Mouse (Mus musculus) limb, embryonic 14.5 days (tissue): Measurements from ENCODE around the gene Prr14. TPM values are rescaled to one million over a fixed set of nuclear protein-coding genes. Genes with fewer than 3 reads are reported as not detected.

Source experiments
- ATAC-seq: fragments of 200-750 bp; cut with Nextera tagmentation; 2 replicates; pipeline ENCODE4 v1.8.0; 2017; ENCODE audit warnings: low read depth, moderate number of reproducible peaks, moderate TSS enrichment; ENCODE audit not compliant: low FRiP score
- DNase-seq: peaks from one replicate; pipeline ENCODE4 v3.0.0-alpha.2; 2015; ENCODE audit warnings: low spot score
- H3K27ac ChIP-seq: fragments of 300-500 bp; sonication (generic); replicated peaks from 2 replicates; pipeline ENCODE4 v1.5.1; 2014; ENCODE audit warnings: low read depth, mild to moderate bottlenecking, low read length, moderate library complexity, mixed read lengths
- H3K27me3 ChIP-seq: fragments of 300-500 bp; sonication (generic); 2 replicates; pipeline ENCODE4 v1.6.1; 2014; ENCODE audit warnings: low read length, mixed read lengths; ENCODE audit not compliant: control insufficient read depth, insufficient read depth
- H3K36me3 ChIP-seq: fragments of 300-500 bp; sonication (generic); 2 replicates; pipeline ENCODE4 v1.6.1; 2014; ENCODE audit warnings: mild to moderate bottlenecking, low read length, moderate library complexity, mixed read lengths; ENCODE audit not compliant: control insufficient read depth, insufficient read depth
- H3K4me1 ChIP-seq: fragments of 300-500 bp; sonication (generic); 2 replicates; pipeline ENCODE4 v1.6.1; 2014; ENCODE audit warnings: antibody characterized with exemption, low read length, mixed read lengths; ENCODE audit not compliant: control insufficient read depth, insufficient read depth
- H3K4me2 ChIP-seq: fragments of 300-500 bp; sonication (generic); replicated peaks from 2 replicates; pipeline ENCODE4 v1.6.1; 2014; ENCODE audit warnings: low read depth, mild to moderate bottlenecking, low read length, moderate library complexity; ENCODE audit not compliant: severe bottlenecking
- H3K4me3 ChIP-seq: fragments of 300-500 bp; sonication (generic); replicated peaks from 2 replicates; pipeline ENCODE4 v1.5.1; 2014; ENCODE audit warnings: low read length
- H3K9ac ChIP-seq: fragments of 300-500 bp; sonication (generic); 2 replicates; pipeline ENCODE4 v1.6.1; 2014; ENCODE audit warnings: mild to moderate bottlenecking, low read depth, low read length, moderate library complexity; ENCODE audit not compliant: severe bottlenecking
- H3K9me3 ChIP-seq: fragments of 300-500 bp; sonication (generic); 2 replicates; pipeline ENCODE4 v1.6.1; 2016; ENCODE audit warnings: low read length; ENCODE audit not compliant: control insufficient read depth
- POLR2A ChIP-seq: fragments of 200-500 bp; IDR thresholded peaks from 2 replicates; pipeline ENCODE4 v1.8.0; 2012; ENCODE audit warnings: inconsistent platforms, mild to moderate bottlenecking, moderate library complexity, borderline replicate concordance; ENCODE audit not compliant: insufficient read depth, insufficient read length; ENCODE audit errors: extremely low read depth
- WGBS: fragments of 180-500 bp; shearing (Covaris S2); extraction: QIAGEN DNeasy Blood & Tissue Kit; methylation state at CpG from one replicate; pipeline ENCODE4 v1.1.7; 2014; 5-methylcytosine and 5-hydroxymethylcytosine counted together
- polyA plus RNA-seq, 2 experiments: library from polyadenylated mRNA; depleted of rRNA in 1 of 2; stranded (reverse) in 1 of 2; unstranded in 1 of 2; fragments of >200 nt; fragmentation: Nextera tagmentation in 1 of 2; extraction: Ambion mirVana in 1 of 2; gene quantifications; 2 replicates each; pipeline versions ENCODE4 v1.2.1 to v1.2.3; 2012 to 2014

The Prr14 gene
- polyA plus RNA-seq, 2 experiments = 43.7 to 65.8 TPM

DNA sequence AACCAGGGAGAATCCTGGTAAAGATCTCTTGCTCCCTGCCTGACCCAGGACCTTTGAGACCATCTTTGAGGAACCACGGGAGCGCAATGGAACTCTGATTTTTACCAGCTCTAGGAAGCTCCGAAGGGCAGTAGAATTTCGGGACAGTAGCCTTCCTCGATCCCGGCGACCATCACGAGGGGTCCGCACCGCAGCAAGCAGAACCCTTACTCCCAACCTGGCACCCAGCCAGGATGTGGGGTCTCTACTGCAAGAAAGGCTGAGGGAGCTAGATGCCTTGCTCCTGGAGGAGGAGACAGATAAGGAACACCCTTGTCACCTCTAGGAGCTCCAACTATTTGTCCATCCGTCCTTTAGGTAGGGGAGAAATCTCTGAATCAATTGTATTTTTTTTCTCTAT lies 16.9 kb downstream of the Prr14 start:
- Histone ChIP-seq H3K27me3 (no peaks in the 10 kb centered on the region), H3K4me2 (no peak overlapping the region), H3K9ac (no peak overlapping the region), H3K27ac (no peak overlapping the region), H3K4me3 (no peak overlapping the region), H3K9me3 (no peaks in the 10 kb centered on the region), H3K36me3 (peaks cover 39% of the 10 kb centered on the region), H3K4me1 (peaks cover 20% of the 10 kb centered on the region)
- no peak for TF ChIP-seq POLR2A
- DNase-seq = no peak
- ATAC-seq = no peak
- WGBS = 95% methylated on average over 11 of the region's 11 CpGs

DNA sequence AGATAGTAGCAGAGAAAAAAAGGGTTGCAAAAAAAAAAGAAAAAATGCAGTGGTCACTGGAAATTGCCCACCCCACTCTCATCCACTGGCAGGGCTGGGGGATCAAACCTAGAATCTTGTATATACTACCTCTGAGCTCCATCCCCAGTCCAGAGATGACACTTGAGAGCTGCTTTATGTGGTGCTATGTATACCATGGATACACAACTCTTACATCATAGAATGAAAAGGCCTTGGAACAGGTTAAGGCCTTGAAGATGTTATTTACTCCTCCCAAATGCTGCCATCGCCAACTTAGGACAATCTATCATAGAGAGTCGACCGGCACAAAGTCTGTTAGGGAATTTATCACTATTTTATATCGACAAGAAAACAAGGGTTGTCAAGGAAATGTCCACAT lies 17.4 kb downstream of the Prr14 start:
- H3K36me3 ChIP-seq = peaks cover 42% of the 10 kb centered on the region
- H3K9me3 ChIP-seq = no peaks in the 10 kb centered on the region
- H3K4me3 ChIP-seq = peak overlapping the region; percentile 89
- peak overlapping the region; percentile 60 for H3K4me2 ChIP-seq
- WGBS = 76% methylated on average over 4 of the region's 4 CpGs
- no peak for TF ChIP-seq POLR2A
- H3K27ac ChIP-seq = peak overlapping the region; percentile 85
- H3K9ac ChIP-seq = no peak overlapping the region
- ATAC-seq = no peak
- no peaks in the 10 kb centered on the region for H3K27me3 ChIP-seq
- no peak for DNase-seq
- peaks cover 20% of the 10 kb centered on the region for H3K4me1 ChIP-seq

DNA sequence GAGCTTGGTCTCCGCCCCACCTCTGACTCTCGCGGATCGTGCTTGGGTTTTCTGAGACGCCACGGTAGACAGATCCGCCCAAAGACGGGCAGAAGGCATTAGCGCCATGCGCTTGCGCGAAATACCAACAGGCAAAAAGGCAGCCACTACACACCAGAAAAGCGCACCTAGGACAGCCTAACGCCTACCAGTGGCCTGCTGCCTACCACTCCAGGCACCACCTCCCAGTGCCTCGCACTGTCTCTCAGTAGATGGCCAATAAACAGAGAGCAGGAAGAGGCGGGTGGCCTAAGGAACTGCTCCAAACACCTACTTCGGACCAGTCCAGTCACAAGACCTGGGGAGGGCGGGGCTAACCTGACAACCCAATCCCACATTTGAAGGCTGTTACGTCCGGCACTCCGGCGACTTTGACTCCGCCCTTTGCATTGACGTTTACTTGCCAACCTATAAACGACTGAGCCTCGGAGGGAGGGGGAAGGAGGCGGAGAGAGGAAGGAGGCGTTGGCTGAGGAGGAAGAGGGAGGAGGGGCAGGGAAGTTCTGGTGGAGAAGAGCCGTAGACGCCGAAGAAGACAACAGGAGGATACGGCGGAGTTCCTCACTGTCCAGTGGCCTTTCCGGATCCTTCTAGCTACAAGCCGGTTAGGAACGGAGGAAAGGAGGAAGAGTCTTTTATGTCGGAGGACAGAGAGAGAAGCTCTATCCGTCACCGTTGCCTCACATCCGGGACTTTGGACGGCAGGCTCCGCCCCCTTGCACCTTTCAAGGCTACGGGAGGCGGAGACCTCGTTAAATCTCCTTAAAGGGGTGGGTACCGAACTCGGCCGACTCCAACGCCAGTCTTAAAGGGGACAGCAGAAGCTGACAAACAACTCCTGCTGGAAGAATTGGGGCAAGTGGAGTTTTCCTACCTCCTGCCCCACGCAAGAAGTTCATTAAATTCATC lies 18.6 kb downstream of the Prr14 start:
- H3K27me3 ChIP-seq = no peaks in the 10 kb centered on the region
- ATAC-seq (peak; percentile 91), DNase-seq (peak; percentile 100)
- H3K9me3 ChIP-seq = no peaks in the 10 kb centered on the region
- H3K27ac ChIP-seq = peak overlapping the region; percentile 85
- H3K4me2 ChIP-seq = peak overlapping the region; percentile 86
- 2% methylated on average over 50 of the region's 50 CpGs for WGBS
- H3K4me1 ChIP-seq = peaks cover 14% of the 10 kb centered on the region
- peaks cover 53% of the 10 kb centered on the region for H3K36me3 ChIP-seq
- peak; percentile 68; the same call in 1 of the 2 replicates for TF ChIP-seq POLR2A
- H3K4me3 ChIP-seq = peak overlapping the region; percentile 89
- peak overlapping the region; percentile 92 for H3K9ac ChIP-seq

DNA sequence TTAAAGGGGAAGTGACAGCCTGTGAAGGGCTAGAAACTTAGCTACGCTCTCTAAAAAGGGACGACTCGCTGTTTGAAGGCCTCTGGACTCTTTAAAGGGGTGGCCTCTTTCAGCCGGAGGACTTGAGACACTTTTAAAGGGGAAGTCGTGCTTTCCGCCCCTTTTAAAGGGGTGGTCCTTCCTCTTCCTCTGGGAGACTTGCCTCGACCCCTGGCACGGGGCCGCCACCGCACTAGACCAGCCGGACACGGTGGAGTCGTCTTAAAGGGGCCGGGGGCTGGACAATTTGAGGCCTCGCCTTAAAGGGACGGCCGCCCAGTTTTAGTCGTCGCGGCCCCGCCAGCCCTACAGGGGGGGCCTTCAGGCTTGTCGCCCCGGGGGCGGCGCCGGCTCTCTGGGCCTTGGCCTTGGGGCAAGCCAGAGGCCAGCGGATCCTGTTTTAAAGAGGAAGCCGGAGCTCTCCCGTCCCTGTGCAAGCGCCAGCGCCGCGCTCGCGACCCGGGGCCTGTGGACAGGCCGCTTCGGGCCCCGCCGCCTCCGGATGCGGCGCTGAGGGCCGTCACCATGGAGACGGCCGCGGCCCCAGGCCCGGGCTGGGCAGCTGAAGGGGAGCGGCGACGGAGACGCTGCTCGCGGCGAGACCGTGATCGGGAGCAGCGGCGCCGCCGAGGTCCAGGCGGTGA lies 19.4 kb downstream of the Prr14 start, which contains the start of gene Fbrs:
Gene Fbrs (plus strand): TSS at position 565 of the 683 bp plus-strand sequence.
- TF ChIP-seq POLR2A = no peak
- peak within 1 kb of the TSS; percentile 89 for H3K4me3 ChIP-seq
- WGBS = under 1% methylated on average over 46 of the region's 62 CpGs
- DNase-seq (peak; percentile 96), ATAC-seq (peak; percentile 81)
- H3K27me3 ChIP-seq = no peaks in the 10 kb centered on the region
- H3K9ac ChIP-seq = peak within 1 kb of the TSS; percentile 92
- peak within 1 kb of the TSS; percentile 86 for H3K4me2 ChIP-seq
- peak within 1 kb of the TSS; percentile 85 for H3K27ac ChIP-seq
- peaks cover 58% of the 10 kb centered on the region for H3K36me3 ChIP-seq
- peaks cover 14% of the 10 kb centered on the region for H3K4me1 ChIP-seq
- no peaks in the 10 kb centered on the region for H3K9me3 ChIP-seq

DNA sequence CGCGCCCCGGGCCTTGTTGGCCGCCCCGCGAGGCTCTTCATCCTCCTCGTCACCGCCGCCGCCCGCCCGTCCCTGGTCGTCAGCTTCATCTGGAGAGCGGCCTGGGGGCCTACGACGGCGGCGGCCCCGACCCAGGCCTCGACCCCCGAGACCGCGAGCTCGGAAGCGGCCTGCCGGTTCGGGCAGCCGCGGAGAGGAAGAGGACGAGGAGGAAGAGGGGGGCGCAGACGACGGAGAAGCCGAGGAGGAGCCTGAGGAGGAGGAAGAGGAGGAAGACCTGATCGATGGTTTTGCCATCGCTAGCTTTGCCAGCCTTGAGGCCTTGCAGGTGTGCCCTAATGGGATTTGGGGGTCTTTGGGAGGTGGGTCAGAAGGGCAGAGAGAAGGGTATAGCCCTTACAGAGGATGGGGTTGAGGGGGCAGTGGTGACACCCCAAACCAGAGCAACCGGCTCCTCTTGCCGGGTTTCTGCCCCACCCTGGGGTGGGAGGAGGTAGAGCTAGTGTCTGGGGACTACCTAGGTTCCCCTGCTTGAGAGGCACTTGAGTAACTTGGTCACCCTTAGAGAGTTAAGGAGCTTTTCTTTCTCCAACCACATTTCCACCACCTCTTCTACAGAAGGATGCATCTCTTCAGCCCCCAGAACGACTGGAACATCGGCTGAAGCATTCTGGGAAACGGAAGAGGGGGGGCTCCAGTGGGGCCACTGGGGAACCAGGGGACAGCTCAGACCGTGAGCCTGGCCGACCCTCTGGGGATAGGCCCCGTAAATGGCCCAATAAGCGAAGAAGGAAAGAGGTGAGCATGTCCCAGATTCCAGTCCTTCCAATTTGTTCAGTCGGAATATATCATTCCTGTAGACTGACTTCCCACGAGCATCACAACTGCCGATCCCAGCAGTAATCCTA lies 20.2 kb downstream of the Prr14 start:
- Histone ChIP-seq H3K9ac (peak overlapping the region; percentile 92), H3K36me3 (peaks cover 59% of the 10 kb centered on the region), H3K27me3 (no peaks in the 10 kb centered on the region), H3K9me3 (no peaks in the 10 kb centered on the region), H3K4me1 (peaks cover 14% of the 10 kb centered on the region), H3K27ac (peak overlapping the region; percentile 85), H3K4me3 (peak overlapping the region; percentile 89), H3K4me2 (peak overlapping the region; percentile 86)
- TF ChIP-seq POLR2A = no peak
- ATAC-seq = no peak
- 4% methylated on average over 44 of the region's 48 CpGs for WGBS
- DNase-seq = no peak
